Mouse (Mus musculus) embryonic facial prominence, embryonic 11.5 days (tissue): ENCODE data around the gene Tmem102. TPM values are rescaled to one million over a fixed set of nuclear protein-coding genes. Genes with fewer than 3 reads are reported as not detected.

Experiments used
- ATAC-seq: fragments of 200-750 bp; cut with Nextera tagmentation; replicated peaks from 2 replicates; pipeline ENCODE4 v1.8.0; 2017; ENCODE audit warnings: low read depth; ENCODE audit not compliant: insufficient number of reproducible peaks, low FRiP score, low TSS enrichment
- DNase-seq: peaks from one replicate; pipeline ENCODE4 v3.0.0-alpha.2; 2015; ENCODE audit warnings: low spot score
- H3K27ac ChIP-seq: fragments of 300-500 bp; sonication (generic); replicated peaks from 2 replicates; pipeline ENCODE4 v1.5.1; 2014; ENCODE audit warnings: mild to moderate bottlenecking, low read depth, low read length, control low read depth
- H3K27me3 ChIP-seq: fragments of 300-500 bp; sonication (generic); 2 replicates; pipeline ENCODE4 v1.6.1; 2014; ENCODE audit warnings: mild to moderate bottlenecking, low read length, moderate library complexity, mixed read lengths; ENCODE audit not compliant: control insufficient read depth, insufficient read depth
- H3K36me3 ChIP-seq: fragments of 300-500 bp; sonication (generic); replicated peaks from 2 replicates; pipeline ENCODE4 v1.6.1; 2014; ENCODE audit warnings: low read depth, mild to moderate bottlenecking, low read length, moderate library complexity, mixed read lengths; ENCODE audit not compliant: control insufficient read depth, insufficient read depth
- H3K4me1 ChIP-seq: fragments of 300-500 bp; sonication (generic); 2 replicates; pipeline ENCODE4 v1.6.1; 2014; ENCODE audit warnings: low read length, mixed read lengths; ENCODE audit not compliant: control insufficient read depth, insufficient read depth
- H3K4me2 ChIP-seq: fragments of 300-500 bp; sonication (generic); 2 replicates; pipeline ENCODE4 v1.6.1; 2014; ENCODE audit warnings: low read depth, mild to moderate bottlenecking, control low read depth, low read length, moderate library complexity
- H3K4me3 ChIP-seq: fragments of 300-500 bp; sonication (generic); 2 replicates; pipeline ENCODE4 v1.5.1; 2014; ENCODE audit warnings: low read depth, low read length, control low read depth
- H3K9ac ChIP-seq: fragments of 300-500 bp; sonication (generic); replicated peaks from 2 replicates; pipeline ENCODE4 v1.6.1; 2014; ENCODE audit warnings: mild to moderate bottlenecking, control low read depth, low read length
- H3K9me3 ChIP-seq: fragments of 300-500 bp; sonication (generic); replicated peaks from 2 replicates; pipeline ENCODE4 v1.6.1; 2016; ENCODE audit warnings: mild to moderate bottlenecking, low read length, inconsistent platforms, mixed read lengths; ENCODE audit not compliant: control insufficient read depth
- WGBS: fragments of 180-500 bp; shearing (Covaris S2); extraction: QIAGEN DNeasy Blood & Tissue Kit; methylation state at CpG from one replicate; pipeline ENCODE4 v1.1.7; 2014; 5-methylcytosine and 5-hydroxymethylcytosine counted together
- polyA plus RNA-seq: library from polyadenylated mRNA; unstranded; fragments of >200 nt; fragmentation: Nextera tagmentation; extraction: Ambion mirVana; gene quantifications from 2 replicates; pipeline ENCODE4 v1.2.1, GENCODE M21; 2014

Tmem102 gene
- polyA plus RNA-seq, 1 experiment from 2014 or later = 2.1 TPM

- ATAC-seq (no peak), DNase-seq (peak; percentile 57)
- H3K27me3 ChIP-seq = 0 out of 2 replicates have a peak, but pooled peaks cover 2% of the 10 kb centered on the region
- peaks cover 7% of the 10 kb centered on the region for H3K36me3 ChIP-seq
- peak overlapping the region; percentile 79 for H3K4me3 ChIP-seq
- H3K4me2 ChIP-seq = peak overlapping the region; percentile 93
- H3K27ac ChIP-seq = no peak overlapping the region
- H3K4me1 ChIP-seq = peaks cover 9% of the 10 kb centered on the region
- WGBS = 2% methylated on average over 9 of the region's 9 CpGs
- H3K9me3 ChIP-seq = no peaks in the 10 kb centered on the region
- 0 out of 2 replicates have a peak overlapping the region, but pooled peaks have one; percentile 84 for H3K9ac ChIP-seq
Observed at GRCm38 (mm10) chr11:69835326-69835965, 30.0 kb upstream of the Tmem102 start.

- Histone ChIP-seq H3K9ac (peak overlapping the region; percentile 77), H3K36me3 (peaks cover 7% of the 10 kb centered on the region), H3K4me1 (peaks cover 9% of the 10 kb centered on the region), H3K9me3 (no peaks in the 10 kb centered on the region), H3K27ac (peak overlapping the region; percentile 8; the same call in 1 of the 2 replicates), H3K27me3 (0 out of 2 replicates have a peak, but pooled peaks cover 2% of the 10 kb centered on the region), H3K4me3 (peak overlapping the region; percentile 79), H3K4me2 (peak overlapping the region; percentile 93)
- 7% methylated on average over 39 of the region's 48 CpGs for WGBS
- ATAC-seq (no peak), DNase-seq (peak; percentile 58)
Observed at GRCm38 (mm10) chr11:69834001-69834549, 28.7 kb upstream of the Tmem102 start.

GRCm38 (mm10) chr11:69833554-69833953, 28.1 kb upstream of the Tmem102 start:
- WGBS = 64% methylated on average over 8 of the region's 8 CpGs
- Histone ChIP-seq H3K4me1 (peaks cover 9% of the 10 kb centered on the region), H3K27me3 (0 out of 2 replicates have a peak, but pooled peaks cover 2% of the 10 kb centered on the region), H3K36me3 (peaks cover 7% of the 10 kb centered on the region), H3K9ac (peak overlapping the region; percentile 77; the same call in 1 of the 2 replicates), H3K9me3 (no peaks in the 10 kb centered on the region), H3K4me3 (peak overlapping the region; percentile 79), H3K27ac (no peak overlapping the region; the same call in 1 of the 2 replicates), H3K4me2 (peak overlapping the region; percentile 93)
- DNase-seq = no peak
- ATAC-seq = no peak

DNA sequence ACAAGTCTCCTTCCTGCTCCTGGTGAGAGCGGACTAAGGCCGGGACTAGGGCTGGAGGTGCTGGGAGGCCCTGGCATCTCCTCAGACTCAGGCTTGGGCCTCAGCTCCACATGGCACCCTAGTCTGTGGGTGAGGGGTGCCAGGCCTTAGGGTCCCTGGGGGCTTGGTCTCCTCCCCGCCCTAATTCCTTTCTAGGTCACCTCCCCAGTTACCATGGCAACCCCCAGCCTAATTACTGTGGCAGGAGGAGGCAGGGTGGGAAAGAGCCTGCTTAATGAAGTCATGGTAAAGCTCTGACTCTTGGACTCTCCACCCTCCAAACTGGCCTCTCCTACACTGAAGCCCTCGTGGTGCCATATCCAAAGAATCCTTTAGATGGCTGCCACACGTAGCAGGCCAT, 23.4 kb upstream of the Tmem102 start:
- Histone ChIP-seq H3K9me3 (no peaks in the 10 kb centered on the region), H3K4me3 (no peak overlapping the region), H3K27ac (no peak overlapping the region), H3K4me1 (peaks cover 2% of the 10 kb centered on the region; the same call in 1 of the 2 replicates), H3K36me3 (peaks cover 21% of the 10 kb centered on the region), H3K9ac (no peak overlapping the region), H3K4me2 (no peak overlapping the region), H3K27me3 (0 out of 2 replicates have a peak, but pooled peaks cover 2% of the 10 kb centered on the region)
- ATAC-seq (no peak), DNase-seq (no peak)
- WGBS = 83% methylated on average over 5 of the region's 5 CpGs

GRCm38 (mm10) chr11:69823456-69823855, 18.0 kb upstream of the Tmem102 start:
- Histone ChIP-seq H3K4me2 (no peak overlapping the region), H3K27ac (no peak overlapping the region), H3K9me3 (no peaks in the 10 kb centered on the region), H3K27me3 (no peaks in the 10 kb centered on the region), H3K36me3 (peaks cover 15% of the 10 kb centered on the region), H3K4me3 (no peak overlapping the region), H3K9ac (no peak overlapping the region), H3K4me1 (no peaks in the 10 kb centered on the region)
- WGBS = 58% methylated on average over 2 of the region's 2 CpGs
- DNase-seq (no peak), ATAC-seq (no peak)

DNA sequence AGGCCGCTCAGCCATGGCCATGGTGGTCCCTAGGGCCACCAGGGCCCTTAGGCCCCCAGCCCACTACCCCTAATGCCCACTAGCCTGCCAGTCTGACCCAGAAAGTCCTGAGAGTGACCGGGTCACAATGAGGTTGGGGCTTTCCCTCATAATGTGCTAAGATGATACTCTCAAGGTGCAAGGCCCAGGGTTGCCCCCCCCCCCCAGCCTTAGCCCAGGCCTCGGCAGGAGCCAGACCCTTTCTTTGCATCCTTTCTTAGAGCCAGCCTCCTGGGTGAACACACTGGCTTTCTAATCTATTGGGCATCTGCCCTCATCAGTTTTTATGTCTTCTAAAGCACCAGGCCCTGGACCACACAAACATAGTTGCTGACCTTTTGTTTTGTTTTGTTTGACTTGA, 16.7 kb upstream of the Tmem102 start, which contains the start of gene Spem1:
TSS of gene Spem1 (minus strand) at position 101 of the 400 bp plus-strand sequence.
- DNase-seq (no peak), ATAC-seq (no peak)
- H3K9me3 ChIP-seq = no peaks in the 10 kb centered on the region
- no peaks in the 10 kb centered on the region for H3K4me1 ChIP-seq
- no peak within 1 kb of the TSS for H3K9ac ChIP-seq
- 86% methylated on average over 3 of the region's 3 CpGs for WGBS
- H3K4me3 ChIP-seq = no peak within 1 kb of the TSS
- no peak within 1 kb of the TSS for H3K27ac ChIP-seq
- no peak within 1 kb of the TSS for H3K4me2 ChIP-seq
- H3K27me3 ChIP-seq = no peaks in the 10 kb centered on the region
- H3K36me3 ChIP-seq = peaks cover 12% of the 10 kb centered on the region

DNA sequence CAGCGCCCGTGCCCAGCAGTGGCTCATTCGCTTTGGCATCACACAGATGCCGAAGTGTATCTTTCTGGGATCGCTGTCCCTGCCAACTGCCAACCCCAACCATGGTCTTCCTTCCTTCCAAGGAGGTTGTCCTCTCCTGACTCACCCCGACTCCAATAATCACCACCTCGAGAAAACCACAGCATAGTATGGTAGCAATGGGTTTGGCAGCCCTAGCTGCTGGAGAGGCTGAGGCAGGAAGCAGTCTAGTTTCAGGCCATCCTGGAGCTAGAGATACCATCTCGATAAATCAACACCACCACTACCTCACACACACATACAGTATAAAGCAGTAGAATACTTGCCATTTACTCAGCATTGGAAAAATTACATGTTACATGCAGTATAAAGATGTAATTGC, 13.4 kb upstream of the Tmem102 start:
- DNase-seq (no peak), ATAC-seq (no peak)
- Histone ChIP-seq H3K4me1 (no peaks in the 10 kb centered on the region), H3K36me3 (no peaks in the 10 kb centered on the region), H3K9ac (no peak overlapping the region), H3K9me3 (peaks cover 3% of the 10 kb centered on the region; the same call in 1 of the 2 replicates), H3K4me2 (no peak overlapping the region), H3K27ac (no peak overlapping the region), H3K27me3 (no peaks in the 10 kb centered on the region), H3K4me3 (no peak overlapping the region)
- 88% methylated on average over 8 of the region's 8 CpGs for WGBS

DNA sequence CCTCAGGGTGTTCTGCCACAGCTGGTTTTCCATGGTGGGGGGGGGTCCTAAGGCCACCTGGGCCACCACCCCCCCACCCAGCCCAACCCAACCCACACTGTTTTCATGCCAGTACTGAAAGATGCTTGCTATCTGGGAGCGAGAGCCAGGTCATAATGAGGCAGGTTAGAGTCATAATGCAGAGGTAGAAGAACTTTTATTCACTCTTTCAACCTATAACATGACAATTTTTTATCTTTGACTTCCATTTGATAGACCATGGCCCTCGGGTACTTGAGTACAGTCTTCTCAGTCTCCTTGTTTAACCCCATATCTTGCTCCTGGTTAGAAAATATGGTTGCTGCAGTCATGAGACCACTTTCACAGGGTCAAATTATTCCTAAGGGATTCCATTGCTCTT, 12.9 kb upstream of the Tmem102 start, which contains the start of gene Spem2:
TSS of gene Spem2 (minus strand) at position 101 of the 400 bp plus-strand sequence.
- 74% methylated on average over 2 of the region's 2 CpGs for WGBS
- H3K4me3 ChIP-seq = no peak within 1 kb of the TSS
- H3K4me1 ChIP-seq = no peaks in the 10 kb centered on the region
- no peak within 1 kb of the TSS for H3K9ac ChIP-seq
- DNase-seq (no peak), ATAC-seq (no peak)
- no peaks in the 10 kb centered on the region for H3K36me3 ChIP-seq
- peaks cover 3% of the 10 kb centered on the region; the same call in 1 of the 2 replicates for H3K9me3 ChIP-seq
- no peak within 1 kb of the TSS for H3K4me2 ChIP-seq
- H3K27ac ChIP-seq = no peak within 1 kb of the TSS
- H3K27me3 ChIP-seq = no peaks in the 10 kb centered on the region
